Mouse (Mus musculus) heart, embryonic 14.5 days (tissue): ENCODE data around the gene Mospd3. TPM values are rescaled to one million over a fixed set of nuclear protein-coding genes. Genes with fewer than 3 reads are reported as not detected.

Experiments used
- ATAC-seq: fragments of 200-750 bp; cut with Nextera tagmentation; 2 replicates; pipeline ENCODE4 v1.8.0; 2017; ENCODE audit warnings: low read depth, moderate TSS enrichment; ENCODE audit not compliant: insufficient number of reproducible peaks, insufficient read depth, low FRiP score
- H3K27ac ChIP-seq, 2 experiments: fragments of 200-500 bp in 1 of 2; fragments of 300-500 bp in 1 of 2; sonication (generic) in 1 of 2; replicated peaks in 1 of 2; 2 replicates each; pipeline ENCODE4 v1.5.1; 2012 to 2014; ENCODE audit warnings: low read depth in 2 of 2, low read length in 2 of 2, control low read depth in 1 of 2, mild to moderate bottlenecking in 1 of 2, mixed read lengths in 1 of 2; ENCODE audit not compliant: control insufficient read depth in 1 of 2, insufficient read depth in 1 of 2
- H3K27me3 ChIP-seq: fragments of 300-500 bp; sonication (generic); 2 replicates; pipeline ENCODE4 v1.6.1; 2014; ENCODE audit warnings: mild to moderate bottlenecking, low read length, control low read depth; ENCODE audit not compliant: control insufficient read depth, insufficient read depth
- H3K36me3 ChIP-seq: fragments of 300-500 bp; sonication (generic); 2 replicates; pipeline ENCODE4 v1.6.1; 2014; ENCODE audit warnings: mild to moderate bottlenecking, control low read depth, low read length, mixed read lengths; ENCODE audit not compliant: control insufficient read depth, insufficient read depth
- H3K4me1 ChIP-seq, 2 experiments: fragments of 200-500 bp in 1 of 2; fragments of 300-500 bp in 1 of 2; sonication (generic) in 1 of 2; 2 replicates each; pipeline ENCODE4 v1.6.1; 2012 to 2014; ENCODE audit warnings: low read length in 2 of 2, control low read depth in 1 of 2, mixed read lengths in 1 of 2; ENCODE audit not compliant: control insufficient read depth in 2 of 2, insufficient read depth in 2 of 2
- H3K4me2 ChIP-seq: fragments of 300-500 bp; sonication (generic); 2 replicates; pipeline ENCODE4 v1.6.1; 2014; ENCODE audit warnings: mild to moderate bottlenecking, low read length
- H3K4me3 ChIP-seq, 2 experiments: fragments of 200-500 bp in 1 of 2; fragments of 300-500 bp in 1 of 2; sonication (generic) in 1 of 2; 2 replicates each; pipeline ENCODE4 v1.5.1; 2012 to 2014; ENCODE audit warnings: low read length in 2 of 2, mild to moderate bottlenecking in 2 of 2, control low read depth in 1 of 2, low read depth in 1 of 2, moderate library complexity in 1 of 2; ENCODE audit not compliant: control insufficient read depth in 1 of 2, insufficient read depth in 1 of 2
- H3K9ac ChIP-seq: fragments of 300-500 bp; sonication (generic); 2 replicates; pipeline ENCODE4 v1.6.1; 2014; ENCODE audit warnings: mild to moderate bottlenecking, low read length
- H3K9me3 ChIP-seq: fragments of 300-500 bp; sonication (generic); 2 replicates; pipeline ENCODE4 v1.6.1; 2016; ENCODE audit warnings: low read length, control low read depth; ENCODE audit not compliant: control insufficient read depth
- WGBS: fragments of 180-500 bp; shearing (Covaris S2); extraction: QIAGEN DNeasy Blood & Tissue Kit; methylation state at CpG from one replicate; pipeline ENCODE4 v1.1.7; 2014; 5-methylcytosine and 5-hydroxymethylcytosine counted together
- polyA plus RNA-seq: library from polyadenylated mRNA; unstranded; fragments of >200 nt; fragmentation: Nextera tagmentation; extraction: Ambion mirVana; gene quantifications from 2 replicates; pipeline ENCODE4 v1.2.1, GENCODE M21; 2014

Gene Mospd3
- polyA plus RNA-seq, 1 experiment from 2014 or later = 22.7 TPM

DNA sequence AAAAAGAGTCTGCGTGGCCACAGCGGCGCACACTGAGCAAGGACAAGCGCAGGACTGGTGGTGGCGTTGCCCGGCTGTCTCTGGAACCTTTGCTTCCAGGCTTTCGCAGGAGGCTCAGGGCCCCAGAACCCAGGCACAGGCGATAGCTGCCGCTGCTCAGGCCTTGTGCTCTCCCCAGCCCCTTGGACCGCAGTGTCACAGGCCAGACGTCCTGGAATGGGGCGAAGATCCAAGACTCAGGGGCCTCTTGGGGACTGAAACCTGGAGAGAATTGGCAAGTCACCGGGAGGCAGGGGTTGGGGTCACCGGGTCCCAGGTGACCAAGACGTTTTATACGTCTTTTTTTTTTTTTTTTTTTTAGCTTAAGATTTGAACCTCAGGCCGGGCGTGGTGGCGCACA lies 43.6 kb upstream of the Mospd3 start:
- peaks cover 28% of the 10 kb centered on the region for H3K27me3 ChIP-seq
- H3K4me2 ChIP-seq = peak overlapping the region; percentile 72

DNA sequence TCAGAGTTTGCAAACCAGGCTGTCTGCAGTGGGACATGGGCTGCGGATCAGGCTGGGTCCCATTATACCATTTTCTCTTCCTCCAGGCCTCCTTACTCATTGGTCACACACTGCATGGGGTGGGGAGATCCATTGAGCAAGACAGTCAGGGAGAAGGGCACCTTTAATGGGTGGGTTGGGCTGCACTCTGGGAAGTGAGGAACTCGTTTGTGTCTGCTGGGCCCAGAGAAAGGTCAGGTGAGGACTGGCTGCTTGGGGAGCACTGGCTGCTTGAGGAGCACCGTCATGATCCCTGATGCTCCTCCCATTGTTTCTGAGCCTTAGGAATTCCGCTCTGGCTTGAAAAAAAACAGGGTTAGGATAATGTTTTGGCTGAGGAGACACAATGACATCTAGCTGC lies 42.0 kb upstream of the Mospd3 start:
- Histone ChIP-seq H3K4me1 (peaks cover 0 to 12% of the 10 kb centered on the region in 2 experiments; a peak in 3 of 4 replicates), H3K27ac (no peak overlapping the region), H3K27me3 (peaks cover 28% of the 10 kb centered on the region), H3K9me3 (no peaks in the 10 kb centered on the region), H3K36me3 (peaks cover 43% of the 10 kb centered on the region), H3K4me2 (no peak overlapping the region), H3K4me3 (no peak overlapping the region), H3K9ac (no peak overlapping the region)
- no peak for ATAC-seq
- 45% methylated on average over 4 of the region's 4 CpGs for WGBS

More for the DNA sequence above, 43.6 kb upstream of the Mospd3 start:
- Histone ChIP-seq H3K4me3 (no peak overlapping the region), H3K9me3 (no peaks in the 10 kb centered on the region), H3K4me1 (peaks cover 2 to 19% of the 10 kb centered on the region in 2 experiments; a peak in 3 of 4 replicates), H3K9ac (no peak overlapping the region), H3K27ac (no peak overlapping the region), H3K36me3 (peaks cover 27% of the 10 kb centered on the region)
- 38% methylated on average over 19 of the region's 19 CpGs for WGBS
- ATAC-seq = no peak

DNA sequence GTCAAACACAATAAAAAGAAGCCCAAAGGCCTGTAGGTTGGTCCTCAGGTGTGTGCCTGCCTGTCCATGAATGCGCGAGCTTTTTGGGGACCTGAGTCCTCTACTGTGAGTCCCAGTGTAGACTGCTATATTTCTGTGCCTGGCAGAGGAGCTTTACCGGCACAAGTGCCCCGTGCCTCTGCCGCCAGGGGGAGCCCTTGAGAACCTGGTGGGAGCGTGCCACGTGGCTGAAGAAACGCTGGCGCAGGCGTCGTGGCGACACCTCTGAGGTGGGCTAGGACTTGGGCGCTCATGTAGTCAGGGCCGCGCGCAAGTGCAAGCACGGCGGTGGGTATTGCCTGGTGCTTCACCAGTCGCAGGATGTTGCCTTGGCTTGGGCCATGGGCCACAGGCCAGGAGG lies 40.2 kb upstream of the Mospd3 start, which contains the start of gene Sap25:
Gene Sap25, plus strand, starts transcription at position 281 of the 400 bp plus-strand sequence.
- H3K27me3 ChIP-seq = peaks cover 23% of the 10 kb centered on the region
- ATAC-seq = no peak
- H3K4me3 ChIP-seq = no peak within 1 kb of the TSS
- 87% methylated on average over 19 of the region's 19 CpGs for WGBS
- H3K27ac ChIP-seq = no peak within 1 kb of the TSS
- peaks cover 61% of the 10 kb centered on the region for H3K36me3 ChIP-seq
- H3K4me1 ChIP-seq = peaks cover 0 to 8% of the 10 kb centered on the region in 2 experiments; a peak in 3 of 4 replicates
- no peak within 1 kb of the TSS for H3K4me2 ChIP-seq
- no peaks in the 10 kb centered on the region for H3K9me3 ChIP-seq
- no peak within 1 kb of the TSS for H3K9ac ChIP-seq

DNA sequence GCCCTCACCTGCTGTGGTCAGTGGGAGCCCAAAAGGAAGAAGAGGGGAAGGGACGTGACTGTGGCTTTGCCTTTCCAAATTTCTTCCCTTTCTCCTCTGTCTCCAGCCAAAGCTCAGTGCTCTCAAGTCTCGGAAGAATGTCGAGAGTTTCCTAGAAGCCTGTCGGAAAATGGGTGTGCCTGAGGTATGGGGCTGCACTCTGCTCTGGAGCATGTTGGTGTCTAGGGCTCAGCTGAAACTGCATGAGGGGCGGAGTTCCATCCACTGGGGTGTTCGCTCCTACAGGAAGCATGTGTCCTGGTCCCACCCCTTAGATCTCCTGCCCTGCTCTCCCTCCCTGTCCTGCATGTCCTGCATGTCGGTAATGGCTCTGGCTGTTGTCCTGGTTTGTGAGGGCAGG lies 38.6 kb upstream of the Mospd3 start:
- no peak overlapping the region for H3K9ac ChIP-seq
- no peak for ATAC-seq
- H3K4me2 ChIP-seq = no peak overlapping the region
- no peaks in the 10 kb centered on the region for H3K9me3 ChIP-seq
- peaks cover 10% of the 10 kb centered on the region for H3K27me3 ChIP-seq
- H3K4me1 ChIP-seq = no peaks in the 10 kb centered on the region
- 66% methylated on average over 7 of the region's 7 CpGs for WGBS
- H3K36me3 ChIP-seq = peaks cover 75% of the 10 kb centered on the region
- H3K27ac ChIP-seq = no peak overlapping the region
- H3K4me3 ChIP-seq = no peak overlapping the region

DNA sequence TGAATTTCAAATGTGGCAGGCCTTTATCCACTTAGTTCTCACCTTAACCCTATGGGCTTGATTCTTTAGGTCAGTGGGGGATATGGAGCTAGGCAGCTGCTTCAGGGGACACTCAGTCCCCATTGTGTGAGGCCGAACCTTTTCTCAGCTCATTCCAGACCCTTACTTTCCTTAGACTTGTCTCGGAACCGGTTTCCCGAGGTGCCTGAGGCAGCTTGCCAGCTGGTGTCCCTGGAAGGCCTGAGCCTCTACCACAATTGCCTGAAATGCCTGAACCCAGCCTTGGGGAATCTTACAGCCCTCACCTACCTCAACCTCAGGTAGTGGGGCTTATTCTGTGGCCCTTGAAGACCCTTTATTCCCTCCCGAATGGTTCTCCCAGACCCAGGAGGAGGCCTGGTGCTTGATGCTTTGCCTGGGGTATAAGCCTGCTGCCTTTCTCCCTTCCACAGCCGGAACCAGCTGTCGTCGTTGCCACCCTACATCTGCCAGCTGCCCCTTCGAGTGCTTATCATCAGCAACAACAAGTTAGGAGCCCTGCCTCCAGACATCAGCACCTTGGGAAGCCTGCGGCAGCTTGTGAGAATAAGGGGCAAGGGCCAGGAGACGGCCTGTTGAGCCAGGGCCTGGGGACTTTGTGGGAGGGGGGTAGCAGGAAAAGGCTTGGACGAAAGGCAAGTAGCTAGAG lies 32.7 kb upstream of the Mospd3 start:
- no peak overlapping the region for H3K27ac ChIP-seq
- H3K4me2 ChIP-seq = no peak overlapping the region
- 64% methylated on average over 12 of the region's 12 CpGs for WGBS
- H3K27me3 ChIP-seq = no peaks in the 10 kb centered on the region
- ATAC-seq = no peak
- H3K4me1 ChIP-seq = peaks cover 18 to 29% of the 10 kb centered on the region in 2 experiments
- H3K9ac ChIP-seq = no peak overlapping the region
- H3K4me3 ChIP-seq = no peak overlapping the region
- H3K36me3 ChIP-seq = peaks cover 63% of the 10 kb centered on the region
- H3K9me3 ChIP-seq = no peaks in the 10 kb centered on the region

DNA sequence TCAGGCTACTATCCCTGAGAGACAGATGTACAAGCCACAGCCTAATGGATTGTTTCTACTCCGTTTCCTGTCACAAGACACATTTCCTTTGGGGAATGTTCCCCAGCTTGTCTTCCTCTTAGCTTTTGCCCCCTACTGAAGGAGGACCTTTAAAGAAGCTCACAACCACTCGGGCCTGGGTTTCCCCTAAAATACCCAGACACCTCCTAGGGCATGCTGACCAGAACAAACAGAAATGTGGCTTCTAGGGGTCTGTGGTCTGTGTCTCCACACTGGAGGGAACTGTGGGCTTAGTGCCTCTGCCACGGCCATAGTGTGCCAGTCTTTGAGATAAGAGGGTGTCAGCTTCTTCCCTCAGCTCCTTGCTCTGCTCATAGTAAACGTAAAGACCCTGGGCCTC lies 30.7 kb upstream of the Mospd3 start:
- Histone ChIP-seq H3K4me3 (no peak overlapping the region), H3K4me2 (peak overlapping the region; percentile 96), H3K9ac (peak overlapping the region; percentile 25; the same call in 1 of the 2 replicates), H3K27ac (peak overlapping the region; percentile 65 to 70), H3K36me3 (peaks cover 44% of the 10 kb centered on the region), H3K4me1 (peaks cover 21 to 29% of the 10 kb centered on the region in 2 experiments), H3K27me3 (no peaks in the 10 kb centered on the region), H3K9me3 (no peaks in the 10 kb centered on the region)
- ATAC-seq = no peak
- 52% methylated on average over 4 of the region's 4 CpGs for WGBS

DNA sequence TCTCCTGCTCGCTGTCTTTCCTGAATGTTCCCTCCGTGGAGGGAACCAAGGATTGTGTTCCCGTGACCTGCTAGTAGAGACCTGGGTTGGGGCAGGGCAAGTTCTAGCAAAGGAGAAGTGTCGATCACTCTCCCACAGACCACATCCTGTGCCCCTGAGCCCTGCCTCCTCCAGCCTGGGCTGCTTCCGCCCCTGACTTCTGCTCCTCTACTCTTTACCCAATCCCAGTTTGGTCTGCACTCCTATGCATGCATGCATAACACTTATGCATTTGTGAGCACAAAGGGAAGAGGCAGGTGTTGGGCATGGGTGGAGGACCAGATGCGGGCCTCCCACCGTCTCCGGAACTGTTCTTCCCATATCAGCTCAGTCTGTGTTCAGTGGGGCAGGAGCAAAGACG lies 30.3 kb upstream of the Mospd3 start:
- Histone ChIP-seq H3K9me3 (no peaks in the 10 kb centered on the region), H3K36me3 (peaks cover 39% of the 10 kb centered on the region), H3K27me3 (no peaks in the 10 kb centered on the region), H3K9ac (peak overlapping the region; percentile 95; the same call in 1 of the 2 replicates), H3K4me2 (peak overlapping the region; percentile 96), H3K27ac (peak overlapping the region; percentile 65 to 70), H3K4me3 (peak overlapping the region in 1 of 2 experiments; percentile 87; a peak in 1 of 4 replicates), H3K4me1 (peaks cover 21 to 29% of the 10 kb centered on the region in 2 experiments)
- 49% methylated on average over 9 of the region's 9 CpGs for WGBS
- no peak for ATAC-seq
